ENCODE assay signal across 8 mouse cellular contexts in genomic region chr1:63203950-63204659, GRCm38 (mm10). TPM values are rescaled to one million over a fixed set of nuclear protein-coding genes. Genes with fewer than 3 reads are reported as not detected.
A peak's percentile ranks its signal among the peaks of the same experiment; 100 is the strongest.
DNase-seq lines count a peak whose midpoint lies in the region; ATAC-seq and TF ChIP-seq lines count a peak whose summit lies in the region.

No protein-coding gene starts in this region.

- TF ChIP-seq CTCF in brain, embryonic 14.5 days (IDR thresholded peaks at IDR 0.05; ENCODE audit: borderline replicate concordance, extremely low read depth, insufficient read depth, insufficient read length): peak; percentile 38; the same call in 1 of the 2 replicates

- no peak overlapping the region for H3K4me3 ChIP-seq in kidney, embryonic 16.5 days (ENCODE audit: low read length)
- H3K4me3 ChIP-seq in heart, embryonic 16.5 days (ENCODE audit: low read length): no peak overlapping the region
- H3K4me3 ChIP-seq in limb, embryonic 14.5 days (replicated peaks; ENCODE audit: low read length): no peak overlapping the region
- H3K4me3 ChIP-seq in stomach, embryonic 14.5 days (ENCODE audit: low read depth, low read length): no peak overlapping the region

- no peak overlapping the region for H3K4me2 ChIP-seq in kidney, embryonic 16.5 days (replicated peaks; ENCODE audit: low read depth, low read length)
- H3K4me2 ChIP-seq in heart, embryonic 16.5 days (ENCODE audit: low read depth, low read length): no peak overlapping the region
- no peak overlapping the region for H3K4me2 ChIP-seq in limb, embryonic 14.5 days (replicated peaks; ENCODE audit: low read depth, low read length, severe bottlenecking)
- no peak overlapping the region for H3K4me2 ChIP-seq in stomach, embryonic 14.5 days (replicated peaks; ENCODE audit: low read depth, low read length)

- no peak overlapping the region for H3K27ac ChIP-seq in kidney, embryonic 16.5 days (ENCODE audit: low read length)
- H3K27ac ChIP-seq in heart, embryonic 16.5 days (ENCODE audit: low read length): no peak overlapping the region
- no peak overlapping the region for H3K27ac ChIP-seq in limb, embryonic 14.5 days (replicated peaks; ENCODE audit: low read depth, low read length)
- no peak overlapping the region for H3K27ac ChIP-seq in stomach, embryonic 14.5 days (ENCODE audit: low read length)

- DNase-seq in kidney, adult 8-10 months: no peak
- peak; percentile 89 for DNase-seq in brain, embryonic 14.5 days (ENCODE audit: low read depth)
- DNase-seq in limb, embryonic 14.5 days (ENCODE audit: low spot score): no peak
- DNase-seq in urinary bladder, postnatal 14 days (ENCODE audit: low spot score): no peak
- DNase-seq in thymus, postnatal 14 days: no peak

- no peaks in the 10 kb centered on the region for H3K36me3 ChIP-seq in kidney, embryonic 16.5 days (ENCODE audit: insufficient read depth, low read length)
- no peaks in the 10 kb centered on the region for H3K36me3 ChIP-seq in heart, embryonic 16.5 days (ENCODE audit: control insufficient read depth, insufficient read depth)
- no peaks in the 10 kb centered on the region for H3K36me3 ChIP-seq in limb, embryonic 14.5 days (ENCODE audit: control insufficient read depth, insufficient read depth, low read length)
- no peaks in the 10 kb centered on the region for H3K36me3 ChIP-seq in stomach, embryonic 14.5 days (ENCODE audit: control insufficient read depth, insufficient read depth, low read length)

- no peaks in the 10 kb centered on the region for H3K27me3 ChIP-seq in kidney, embryonic 16.5 days (ENCODE audit: insufficient read depth, low read length)
- no peaks in the 10 kb centered on the region for H3K27me3 ChIP-seq in heart, embryonic 16.5 days (ENCODE audit: control insufficient read depth, insufficient read depth, low read length)
- no peaks in the 10 kb centered on the region; the same call in 1 of the 2 replicates for H3K27me3 ChIP-seq in limb, embryonic 14.5 days (ENCODE audit: control insufficient read depth, insufficient read depth, low read length)
- no peaks in the 10 kb centered on the region for H3K27me3 ChIP-seq in stomach, embryonic 14.5 days (ENCODE audit: control insufficient read depth, insufficient read depth, low read length)

- H3K9me3 ChIP-seq in kidney, embryonic 16.5 days (ENCODE audit: low read length): 0 out of 2 replicates have a peak, but pooled peaks cover 7% of the 10 kb centered on the region
- H3K9me3 ChIP-seq in heart, embryonic 16.5 days (replicated peaks; ENCODE audit: control insufficient read depth, low read length): peaks cover 7% of the 10 kb centered on the region
- 0 out of 2 replicates have a peak, but pooled peaks cover 7% of the 10 kb centered on the region for H3K9me3 ChIP-seq in limb, embryonic 14.5 days (ENCODE audit: control insufficient read depth, low read length)
- H3K9me3 ChIP-seq in stomach, embryonic 14.5 days (ENCODE audit: control insufficient read depth, low read depth, low read length): peaks cover 7% of the 10 kb centered on the region; the same call in 1 of the 2 replicates

- no peak overlapping the region for H3K9ac ChIP-seq in kidney, embryonic 16.5 days (replicated peaks; ENCODE audit: low read length)
- no peak overlapping the region for H3K9ac ChIP-seq in heart, embryonic 16.5 days (ENCODE audit: low read length)
- H3K9ac ChIP-seq in limb, embryonic 14.5 days (ENCODE audit: low read depth, low read length, severe bottlenecking): no peak overlapping the region
- H3K9ac ChIP-seq in stomach, embryonic 14.5 days (replicated peaks; ENCODE audit: low read depth, low read length): no peak overlapping the region

- peaks cover 7% of the 10 kb centered on the region for H3K4me1 ChIP-seq in kidney, embryonic 16.5 days (ENCODE audit: insufficient read depth, low read length)
- no peaks in the 10 kb centered on the region for H3K4me1 ChIP-seq in heart, embryonic 16.5 days (ENCODE audit: control insufficient read depth, insufficient read depth, low read length)
- H3K4me1 ChIP-seq in limb, embryonic 14.5 days (ENCODE audit: control insufficient read depth, insufficient read depth, low read length): no peaks in the 10 kb centered on the region
- H3K4me1 ChIP-seq in stomach, embryonic 14.5 days (ENCODE audit: control insufficient read depth, insufficient read depth, low read length): no peaks in the 10 kb centered on the region

- peak; percentile 78 for ATAC-seq in kidney, embryonic 16.5 days (ENCODE audit: low FRiP score, low TSS enrichment)
- ATAC-seq in heart, embryonic 16.5 days (replicated peaks; ENCODE audit: extremely low read depth, insufficient read depth, low FRiP score): peak; percentile 55; the same call in 1 of the 2 replicates
- ATAC-seq in limb, embryonic 14.5 days (ENCODE audit: low FRiP score, low read depth): 0 out of 2 replicates have a peak, but pooled peaks have one; percentile 55
- peak; percentile 69; the same call in 1 of the 2 replicates for ATAC-seq in stomach, embryonic 14.5 days (ENCODE audit: insufficient number of reproducible peaks, insufficient read depth, low FRiP score, low read depth)

- WGBS in kidney, embryonic 16.5 days: 13% methylated on average over 7 of the region's 7 CpGs
- WGBS in heart, embryonic 16.5 days: 25% methylated on average over 7 of the region's 7 CpGs
- WGBS in limb, embryonic 14.5 days: 9% methylated on average over 7 of the region's 7 CpGs
- 14% methylated on average over 7 of the region's 7 CpGs for WGBS in stomach, embryonic 14.5 days

- no peak for TF ChIP-seq POLR2A in brain, embryonic 14.5 days (IDR thresholded peaks at IDR 0.05; ENCODE audit: borderline replicate concordance, extremely low read depth, insufficient read depth, insufficient read length, poor library complexity, severe bottlenecking)
- TF ChIP-seq POLR2A in limb, embryonic 14.5 days (IDR thresholded peaks at IDR 0.05; ENCODE audit: borderline replicate concordance, extremely low read depth, insufficient read depth, insufficient read length): no peak

RNA-seq across cellular contexts. Expression of gene Gpr1, which starts 10.2 kb away (rescaled TPM):
- 0.07 and 0.09 TPM in 2 replicates for polyA plus RNA-seq in kidney, embryonic 16.5 days (2015; fragmentation: Nextera tagmentation; extraction: Ambion mirVana)
- polyA plus RNA-seq in brain, embryonic 14.5 days (2012; rRNA removed): 0.26 and 0.45 TPM in 2 replicates
- 0.12 and 0.30 TPM in 2 replicates for polyA plus RNA-seq in heart, embryonic 16.5 days (2015; fragmentation: Nextera tagmentation; extraction: Ambion mirVana)
- polyA plus RNA-seq in limb, embryonic 14.5 days (2012; rRNA removed): 0.29 and 0.33 TPM in 2 replicates
- polyA plus RNA-seq in limb, embryonic 14.5 days (2014; fragmentation: Nextera tagmentation; extraction: Ambion mirVana): 0.10 and 0.34 TPM in 2 replicates
- 0.13 TPM in 1 of 2 replicates, not detected in the other for polyA plus RNA-seq in stomach, embryonic 14.5 days (2014; fragmentation: Nextera tagmentation; extraction: Ambion mirVana)

RNA-seq across cellular contexts. Expression of gene Ndufs1, which starts 27.5 kb away (rescaled TPM):
- polyA plus RNA-seq in kidney, embryonic 16.5 days (2015; fragmentation: Nextera tagmentation; extraction: Ambion mirVana): 188 TPM in 2 replicates
- 87.9 and 93.3 TPM in 2 replicates for polyA plus RNA-seq in brain, embryonic 14.5 days (2012; rRNA removed)
- polyA plus RNA-seq in heart, embryonic 16.5 days (2015; fragmentation: Nextera tagmentation; extraction: Ambion mirVana): 450 and 470 TPM in 2 replicates
- polyA plus RNA-seq in limb, embryonic 14.5 days (2012; rRNA removed): 83.1 and 96.3 TPM in 2 replicates
- 115 and 117 TPM in 2 replicates for polyA plus RNA-seq in limb, embryonic 14.5 days (2014; fragmentation: Nextera tagmentation; extraction: Ambion mirVana)
- polyA plus RNA-seq in stomach, embryonic 14.5 days (2014; fragmentation: Nextera tagmentation; extraction: Ambion mirVana): 125 and 128 TPM in 2 replicates

RNA-seq across cellular contexts. Expression of gene Eef1b2, which starts 27.5 kb away (rescaled TPM):
- 533 and 571 TPM in 2 replicates for polyA plus RNA-seq in kidney, embryonic 16.5 days (2015; fragmentation: Nextera tagmentation; extraction: Ambion mirVana)
- polyA plus RNA-seq in brain, embryonic 14.5 days (2012; rRNA removed): 438 and 493 TPM in 2 replicates
- 296 and 333 TPM in 2 replicates for polyA plus RNA-seq in heart, embryonic 16.5 days (2015; fragmentation: Nextera tagmentation; extraction: Ambion mirVana)
- 708 and 1,108 TPM in 2 replicates for polyA plus RNA-seq in limb, embryonic 14.5 days (2012; rRNA removed)
- 730 and 750 TPM in 2 replicates for polyA plus RNA-seq in limb, embryonic 14.5 days (2014; fragmentation: Nextera tagmentation; extraction: Ambion mirVana)
- polyA plus RNA-seq in stomach, embryonic 14.5 days (2014; fragmentation: Nextera tagmentation; extraction: Ambion mirVana): 670 and 693 TPM in 2 replicates
